In the genomic region with DNA sequence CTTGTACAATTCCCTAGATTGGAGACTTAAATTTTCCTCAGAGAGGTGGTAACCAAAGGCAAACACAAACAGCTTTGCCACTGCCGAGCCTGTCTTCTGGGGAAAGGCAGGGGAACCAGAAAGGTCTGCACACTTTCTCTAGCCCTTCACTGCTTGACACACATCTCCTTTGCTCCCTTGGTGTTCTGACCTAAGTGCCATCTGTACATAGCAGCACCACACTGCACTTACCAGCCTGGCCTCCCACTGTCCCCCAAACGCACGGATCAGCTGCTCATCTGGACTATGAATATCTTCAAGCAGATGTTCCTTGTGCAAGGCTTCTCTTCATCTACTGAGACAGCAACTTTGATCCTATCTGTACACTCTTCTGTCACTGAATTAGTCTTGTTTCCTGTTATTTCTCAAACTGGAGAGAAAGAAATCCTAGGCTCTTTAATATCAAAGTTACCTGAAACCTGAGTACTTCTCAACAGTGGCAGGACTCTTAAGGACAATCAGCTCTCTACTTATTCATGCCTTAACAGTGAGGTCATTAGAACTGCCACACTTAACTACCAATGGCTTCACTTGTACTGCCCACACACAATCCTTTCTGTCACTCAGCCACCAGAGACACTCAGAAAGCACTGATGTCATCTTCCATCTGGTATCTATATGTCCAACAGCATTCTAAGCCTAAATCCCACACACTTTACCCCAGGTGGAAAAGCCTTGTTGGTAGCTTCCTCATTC, we compare ENCODE assay signal across 30 mouse cellular contexts.
DNase-seq lines count a peak whose midpoint lies in the region; ATAC-seq and TF ChIP-seq lines count a peak whose summit lies in the region.
"Had no signal": no experiment of that assay in that cellular context is flagged by ENCODE, and none has a peak within 500 bp of the region (broad histone marks: within the 10 kb centered on the region; RNA-seq: fewer than 3 reads in every experiment).

No protein-coding gene starts in this region.

- no peak overlapping the region for H3K9ac ChIP-seq in heart, embryonic 12.5 days
- H3K9ac ChIP-seq in lung, embryonic 16.5 days (ENCODE audit: low read length): no peak overlapping the region
- H3K9ac ChIP-seq: embryonic facial prominence, embryonic 13.5 days; forebrain, embryonic 12.5 days; forebrain, postnatal 0 days; hindbrain, embryonic 13.5 days; limb, embryonic 12.5 days; liver, embryonic 15.5 days; midbrain, embryonic 15.5 days; neural tube, embryonic 15.5 days had no signal

- no peaks in the 10 kb centered on the region for H3K27me3 ChIP-seq in heart, embryonic 12.5 days (replicated peaks)
- no peaks in the 10 kb centered on the region for H3K27me3 ChIP-seq in lung, embryonic 16.5 days (ENCODE audit: control insufficient read depth, insufficient read depth, low read depth, low read length)
- H3K27me3 ChIP-seq: embryonic facial prominence, embryonic 13.5 days; forebrain, embryonic 12.5 days; hindbrain, embryonic 13.5 days; limb, embryonic 12.5 days; liver, embryonic 15.5 days; midbrain, embryonic 15.5 days; neural tube, embryonic 15.5 days had no signal

- peak overlapping the region; percentile 68 for H3K27ac ChIP-seq in heart, embryonic 12.5 days (ENCODE audit: poor library complexity, severe bottlenecking)
- 0 out of 2 replicates have a peak overlapping the region, but pooled peaks have one; percentile 23 for H3K27ac ChIP-seq in layer of hippocampus, adult 2 months
- peak overlapping the region; percentile 63 for H3K27ac ChIP-seq in lung, embryonic 16.5 days (ENCODE audit: low read length)
- H3K27ac ChIP-seq: embryonic facial prominence, embryonic 13.5 days; forebrain, embryonic 12.5 days; hindbrain, embryonic 13.5 days; limb, embryonic 12.5 days; liver, embryonic 15.5 days; midbrain, embryonic 10.5 days; midbrain, embryonic 15.5 days; neural tube, embryonic 15.5 days had no signal

- peaks cover 9% of the 10 kb centered on the region; the same call in 1 of the 2 replicates for H3K36me3 ChIP-seq in heart, embryonic 12.5 days
- H3K36me3 ChIP-seq in lung, embryonic 16.5 days (ENCODE audit: control insufficient read depth, insufficient read depth, low read length): no peaks in the 10 kb centered on the region; the same call in 1 of the 2 replicates
- H3K36me3 ChIP-seq: hindbrain, embryonic 13.5 days; midbrain, embryonic 15.5 days; neural tube, embryonic 15.5 days had no signal

- no peak for DNase-seq in heart, postnatal 14 days
- DNase-seq in layer of hippocampus, adult 2 months (ENCODE audit: low spot score in 2 of 2): no peak
- no peak for DNase-seq in layer of hippocampus, adult 8-10 months (ENCODE audit: low spot score in 2 of 2)
- DNase-seq in adipocyte (ENCODE audit: low spot score): peak; percentile 5
- no peak for DNase-seq in cerebellum, postnatal 36 days
- DNase-seq in urinary bladder, postnatal 4 days (ENCODE audit: low spot score in 2 of 2): no peak
- DNase-seq: adrenal gland, postnatal 14 days; B cell, adult 2 months; cerebellum, adult 11 months; cerebellum, adult 9-10 months; embryo, embryonic 11 days; forebrain, postnatal 0 days; kidney, adult 8-10 months; kidney, postnatal 10 days; retina, postnatal 1 day; right cerebral cortex, postnatal 14 days; thymus, postnatal 4 days had no signal

- no peak for TF ChIP-seq CTCF in layer of hippocampus, adult 2 months (conservative IDR thresholded peaks at IDR 0.05)

- intact Hi-C loops in heart, postnatal 14 days (cut with DNase I): no loop called here

- peaks cover 12% of the 10 kb centered on the region for H3K4me1 ChIP-seq in heart, embryonic 12.5 days (replicated peaks)
- H3K4me1 ChIP-seq in lung, embryonic 16.5 days (replicated peaks; ENCODE audit: control insufficient read depth, insufficient read depth, low read length): 0 out of 2 replicates have a peak, but pooled peaks cover 6% of the 10 kb centered on the region
- H3K4me1 ChIP-seq: embryonic facial prominence, embryonic 13.5 days; forebrain, embryonic 12.5 days; hindbrain, embryonic 13.5 days; limb, embryonic 12.5 days; liver, embryonic 15.5 days; midbrain, embryonic 10.5 days; midbrain, embryonic 15.5 days; neural tube, embryonic 15.5 days had no signal

- ATAC-seq in heart, embryonic 12.5 days (ENCODE audit: insufficient number of reproducible peaks, low FRiP score): peak; percentile 63; the same call in 1 of the 2 replicates
- peak; percentile 94 for ATAC-seq in lung, embryonic 16.5 days (ENCODE audit: low read depth)
- ATAC-seq: activated CD4-positive, CD25-positive, alpha-beta regulatory T cell, adult 4 months; forebrain, postnatal 0 days; intestine, embryonic 16.5 days; midbrain, embryonic 15.5 days had no signal

- H3K9me3 ChIP-seq in heart, embryonic 12.5 days (replicated peaks): no peaks in the 10 kb centered on the region
- no peaks in the 10 kb centered on the region for H3K9me3 ChIP-seq in lung, embryonic 16.5 days (ENCODE audit: control insufficient read depth, low read length)
- H3K9me3 ChIP-seq: embryonic facial prominence, embryonic 13.5 days; forebrain, embryonic 12.5 days; hindbrain, embryonic 13.5 days; limb, embryonic 12.5 days; liver, embryonic 15.5 days; midbrain, embryonic 15.5 days; neural tube, embryonic 15.5 days had no signal

- H3K4me2 ChIP-seq in heart, embryonic 12.5 days: peak overlapping the region; percentile 23
- no peak overlapping the region for H3K4me2 ChIP-seq in lung, embryonic 16.5 days (ENCODE audit: low read depth, low read length)
- H3K4me2 ChIP-seq: embryonic facial prominence, embryonic 13.5 days; forebrain, embryonic 12.5 days; hindbrain, embryonic 13.5 days; limb, embryonic 12.5 days; liver, embryonic 15.5 days; midbrain, embryonic 15.5 days; neural tube, embryonic 15.5 days had no signal

- 48% methylated on average over 3 of the region's 3 CpGs for WGBS in heart, embryonic 12.5 days
- 55% methylated on average over 3 of the region's 3 CpGs for WGBS in lung, embryonic 16.5 days

- H3K4me3 ChIP-seq in heart, embryonic 12.5 days: no peak overlapping the region
- no peak overlapping the region for H3K4me3 ChIP-seq in layer of hippocampus, adult 2 months
- no peak overlapping the region for H3K4me3 ChIP-seq in lung, embryonic 16.5 days (ENCODE audit: low read length)
- H3K4me3 ChIP-seq: embryonic facial prominence, embryonic 13.5 days; erythroblast, embryonic 14.5 days; forebrain, embryonic 12.5 days; hindbrain, embryonic 13.5 days; limb, embryonic 12.5 days; liver, embryonic 15.5 days; midbrain, embryonic 10.5 days; midbrain, embryonic 15.5 days; neural tube, embryonic 15.5 days had no signal
